In the genomic region with DNA sequence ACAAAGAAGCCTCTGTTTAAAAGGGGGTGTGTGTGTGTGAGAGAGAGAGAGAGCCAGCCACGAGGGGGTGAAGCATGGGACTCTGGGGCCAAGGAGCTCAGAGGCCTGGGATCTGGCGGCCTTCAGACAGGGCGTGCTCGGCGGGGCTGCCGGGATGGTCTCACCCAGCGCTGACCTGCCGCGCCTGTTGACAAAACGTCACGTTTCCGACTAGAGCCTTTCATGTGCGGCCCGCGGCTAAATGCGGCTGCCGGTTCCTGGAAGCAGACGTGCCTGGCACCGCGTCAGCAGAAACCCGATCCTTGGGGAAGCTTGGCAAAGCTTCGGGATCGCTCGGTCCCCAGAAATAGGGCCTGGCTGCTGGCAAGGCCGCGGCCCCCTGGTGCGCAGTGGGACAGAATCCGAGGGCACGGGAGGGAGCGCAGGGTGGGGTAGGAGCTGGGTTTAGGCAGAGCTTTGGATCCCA, we compare ENCODE assay signal across 8 mouse cellular contexts. TPM values are rescaled to one million over a fixed set of nuclear protein-coding genes. Genes with fewer than 3 reads are reported as not detected.
DNase-seq lines count a peak whose midpoint lies in the region; ATAC-seq and TF ChIP-seq lines count a peak whose summit lies in the region.

No protein-coding gene starts in this region.

- intact Hi-C loops in gastrocnemius, postnatal 36 days (cut with DNase I) = no loop called here
- intact Hi-C loops in left cerebral cortex, adult 2 months (cut with DNase I) = no loop called here

- peak overlapping the region; percentile 86 for H3K27ac ChIP-seq in left cerebral cortex, adult 2 months

- ATAC-seq in inflammation-experienced regulatory T-cells, adult 6 months = peak; percentile 34

- no peak for TF ChIP-seq CTCF in left cerebral cortex, adult 2 months (IDR thresholded peaks at IDR 0.05)

- peak overlapping the region; percentile 39 for H3K4me3 ChIP-seq in left cerebral cortex, adult 2 months

- DNase-seq in adrenal gland, adult 2 months = peak; percentile 91
- DNase-seq in embryo, embryonic 11.5 days (ENCODE audit: low read depth, low spot score) = peak; percentile 56
- DNase-seq in gastrocnemius, postnatal 36 days = peak; percentile 89 to 91
- DNase-seq in left cerebral cortex, adult 2 months (ENCODE audit: extremely low spot score in 1 of 2, low spot score in 2 of 2) = peak; percentile 78 to 79
- peak; percentile 91 for DNase-seq in lung, postnatal 25 days (ENCODE audit: low spot score)
- DNase-seq in ovary, postnatal 36 days (ENCODE audit: low spot score) = peak; percentile 80
- DNase-seq in urinary bladder, adult 18-20 months (ENCODE audit: low spot score in 2 of 2) = peak; percentile 66 to 79

RNA-seq across cellular contexts. Expression of a gene that starts 7.9 kb away (rescaled TPM):
- 10 to 100 TPM; 61.4 to 91.7 TPM for total RNA-seq in adrenal gland, adult 2 months (2021)
- 26.4 and 50.5 TPM in 2 replicates for polyA plus RNA-seq in adrenal gland, adult 2 months (2012; rRNA removed)
- total RNA-seq in gastrocnemius, postnatal 36 days (2021) = 100 to 1,000 TPM in 1 of 2 experiments, 10 to 100 TPM in 1; 71.8 to 106 TPM
- 100 to 1,000 TPM in 2 of 3 experiments, 10 to 100 TPM in 1; 98.8 to 258 (median 129) TPM for polyA plus RNA-seq in inflammation-experienced regulatory T-cells, adult 6 months (2017; shearing (Covaris generic))
- 100 to 1,000 TPM; 127 to 159 TPM for total RNA-seq in left cerebral cortex, adult 2 months (2021)

Comparison
In these comparisons a context has a peak if more than half of its experiments do, and no peak if none do; other contexts are left out.
1. Peak in every context shown above with its lines: DNase-seq, ATAC-seq, H3K4me3 ChIP-seq and H3K27ac ChIP-seq.